Mouse (Mus musculus) liver, adult 2 months (tissue): ENCODE measurements at regions not wholly inside any gene's neighbourhood (a gene's known extent, or its start where the extent isn't known, plus 50 kb on each side); places are given as distances from the start of the nearest gene placed in this dataset.

ENCODE experiments used
- DNase-seq: peaks from one replicate; pipeline ENCODE4 v3.0.0-alpha.2; 2011; ENCODE audit warnings: low read depth, low spot score; ENCODE audit errors: extremely low read depth
- H3K27ac ChIP-seq: fragments of 200-500 bp; replicated peaks from 2 replicates; pipeline ENCODE4 v1.5.1; 2012; ENCODE audit warnings: low read depth, mild to moderate bottlenecking, control low read depth, inconsistent platforms, low read length; ENCODE audit not compliant: insufficient read depth
- H3K27me3 ChIP-seq: fragments of 200-500 bp; 2 replicates; pipeline ENCODE4 v1.6.1; 2012; ENCODE audit warnings: mild to moderate bottlenecking, moderate library complexity, low read length, inconsistent platforms; ENCODE audit not compliant: control insufficient read depth, insufficient read depth
- H3K36me3 ChIP-seq: fragments of 200-500 bp; 2 replicates; pipeline ENCODE4 v1.6.1; 2012; ENCODE audit warnings: low read length, inconsistent platforms; ENCODE audit not compliant: control insufficient read depth, insufficient read depth
- H3K4me1 ChIP-seq: fragments of 200-500 bp; 2 replicates; pipeline ENCODE4 v1.6.1; 2011; ENCODE audit warnings: low read length; ENCODE audit not compliant: control insufficient read depth, insufficient read depth
- H3K4me3 ChIP-seq: fragments of 200-500 bp; 2 replicates; pipeline ENCODE4 v1.5.1; 2011; ENCODE audit warnings: low read depth, mild to moderate bottlenecking, control low read depth, low read length, moderate library complexity; ENCODE audit not compliant: insufficient read depth
- H3K79me2 ChIP-seq: fragments of 200-500 bp; 2 replicates; pipeline ENCODE4 v1.6.1; 2012; ENCODE audit warnings: inconsistent platforms, mild to moderate bottlenecking, low read length, moderate library complexity; ENCODE audit not compliant: control insufficient read depth, insufficient read depth
- H3K9ac ChIP-seq: fragments of 200-500 bp; 2 replicates; pipeline ENCODE4 v1.6.1; 2012; ENCODE audit warnings: low read depth, mild to moderate bottlenecking, control low read depth, inconsistent platforms, low read length
- CTCF ChIP-seq: fragments of 200-500 bp; IDR thresholded peaks from 2 replicates; pipeline ENCODE4 v1.5.1; 2011; ENCODE audit warnings: low read depth, low read length, control low read depth
- POLR2A ChIP-seq: fragments of 200-500 bp; IDR thresholded peaks from 2 replicates; pipeline ENCODE4 v1.6.1; 2011; ENCODE audit warnings: low read length, control low read depth; ENCODE audit not compliant: insufficient read depth; ENCODE audit errors: extremely low read depth
- WGBS: fragments of 180-500 bp; shearing (Covaris S2); methylation state at CpG from one replicate; pipeline ENCODE4 v1.1.7; 2018; 5-methylcytosine and 5-hydroxymethylcytosine counted together

DNA sequence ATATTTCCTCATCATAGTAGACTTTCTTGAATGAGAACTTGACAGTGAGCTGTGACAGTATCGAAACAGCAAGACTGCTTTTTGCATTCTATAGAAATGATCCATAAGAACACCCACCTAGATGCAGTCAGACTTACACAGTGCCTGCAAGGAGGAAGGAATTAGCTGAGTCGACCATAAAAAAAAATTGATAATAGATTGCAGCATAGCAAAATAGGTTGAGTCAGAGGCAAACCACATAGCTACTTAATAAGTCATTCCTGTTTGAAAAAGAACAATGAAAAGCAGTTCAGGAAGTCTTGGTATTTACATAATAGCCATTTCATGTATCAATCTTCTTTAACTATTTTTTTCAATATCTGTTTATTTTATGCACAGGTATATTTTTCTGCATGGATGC is 591.9 kb upstream of the C030005K15Rik start:
- Histone ChIP-seq H3K4me1 (no peaks in the 10 kb centered on the region), H3K9ac (no peak overlapping the region), H3K79me2 (no peaks in the 10 kb centered on the region), H3K27me3 (no peaks in the 10 kb centered on the region), H3K4me3 (no peak overlapping the region), H3K36me3 (no peaks in the 10 kb centered on the region), H3K27ac (no peak overlapping the region)
- TF ChIP-seq POLR2A (no peak), CTCF (no peak)
- 72% methylated on average over 2 of the region's 2 CpGs for WGBS
- DNase-seq = no peak

DNA sequence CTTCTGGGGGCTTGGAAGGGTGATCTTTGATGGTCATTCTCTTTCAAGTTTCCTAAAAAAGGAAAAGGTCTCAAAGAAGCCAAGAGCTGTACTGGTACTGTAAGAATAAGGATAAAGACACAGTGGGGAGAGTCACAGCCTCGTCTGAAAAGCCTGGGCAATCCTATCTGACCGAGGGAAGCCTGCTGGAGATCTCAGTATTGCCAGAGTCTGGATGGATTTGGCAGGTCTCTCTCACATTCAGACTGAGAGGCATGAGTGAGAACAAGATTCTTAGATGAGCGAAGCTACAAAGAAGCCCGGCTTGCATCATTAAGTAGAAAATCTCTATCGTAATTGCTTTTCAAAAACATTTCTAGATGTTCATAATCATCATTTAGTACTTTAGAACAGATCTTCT is 590.4 kb upstream of the Atp2b1 start:
- Histone ChIP-seq H3K9ac (no peak overlapping the region), H3K36me3 (no peaks in the 10 kb centered on the region), H3K27me3 (no peaks in the 10 kb centered on the region), H3K4me1 (no peaks in the 10 kb centered on the region), H3K27ac (no peak overlapping the region), H3K4me3 (no peak overlapping the region), H3K79me2 (no peaks in the 10 kb centered on the region)
- 81% methylated on average over 5 of the region's 5 CpGs for WGBS
- TF ChIP-seq POLR2A (no peak), CTCF (no peak)
- DNase-seq = no peak

DNA sequence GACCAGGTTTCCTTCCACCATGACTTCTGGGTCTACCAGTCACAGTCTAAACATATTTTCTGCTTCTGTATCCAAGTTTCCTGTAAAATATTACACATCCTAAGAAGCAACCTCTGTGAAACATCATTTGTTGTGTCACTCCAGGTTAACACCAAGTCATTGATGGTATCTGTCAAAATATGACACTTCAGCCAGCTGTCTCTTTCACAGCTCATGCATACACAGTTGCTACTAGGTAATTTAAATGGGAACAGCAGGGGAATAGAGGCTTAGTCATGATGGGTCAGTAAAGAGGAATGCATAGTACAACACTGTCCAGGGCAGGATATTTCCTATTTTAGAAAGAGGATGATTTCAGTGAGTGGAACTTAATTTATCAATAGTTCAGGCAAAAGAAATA is 589.6 kb upstream of the Atp2b1 start:
- Histone ChIP-seq H3K9ac (no peak overlapping the region), H3K36me3 (no peaks in the 10 kb centered on the region), H3K79me2 (no peaks in the 10 kb centered on the region), H3K4me1 (no peaks in the 10 kb centered on the region), H3K4me3 (no peak overlapping the region), H3K27ac (no peak overlapping the region), H3K27me3 (no peaks in the 10 kb centered on the region)
- DNase-seq = no peak
- no peak for TF ChIP-seq POLR2A
- TF ChIP-seq CTCF = no peak

DNA sequence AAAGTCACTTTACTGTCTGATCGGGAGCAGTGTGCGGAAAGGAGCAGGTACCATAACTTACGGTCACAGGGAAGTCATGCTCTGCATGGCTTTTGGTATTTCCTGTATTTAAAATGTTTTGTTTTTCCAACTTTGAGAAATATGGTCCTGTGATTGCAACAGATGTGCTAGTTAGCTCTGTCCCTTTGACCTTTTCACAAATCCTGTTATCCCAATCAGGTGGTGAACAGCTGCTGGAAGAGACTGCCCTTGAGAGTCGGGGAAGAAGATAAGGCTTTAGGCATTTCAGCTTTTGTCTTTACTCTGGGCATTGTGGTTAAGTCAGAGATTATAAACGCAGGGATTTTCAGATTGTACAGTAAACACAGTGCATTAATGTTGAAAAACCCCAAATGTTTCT is 588.5 kb upstream of the Atp2b1 start:
- WGBS = 68% methylated on average over 5 of the region's 5 CpGs
- Histone ChIP-seq H3K4me3 (no peak overlapping the region), H3K79me2 (no peaks in the 10 kb centered on the region), H3K36me3 (no peaks in the 10 kb centered on the region), H3K27ac (no peak overlapping the region), H3K27me3 (no peaks in the 10 kb centered on the region), H3K9ac (no peak overlapping the region), H3K4me1 (no peaks in the 10 kb centered on the region)
- no peak for TF ChIP-seq CTCF
- no peak for TF ChIP-seq POLR2A
- DNase-seq = no peak

DNA sequence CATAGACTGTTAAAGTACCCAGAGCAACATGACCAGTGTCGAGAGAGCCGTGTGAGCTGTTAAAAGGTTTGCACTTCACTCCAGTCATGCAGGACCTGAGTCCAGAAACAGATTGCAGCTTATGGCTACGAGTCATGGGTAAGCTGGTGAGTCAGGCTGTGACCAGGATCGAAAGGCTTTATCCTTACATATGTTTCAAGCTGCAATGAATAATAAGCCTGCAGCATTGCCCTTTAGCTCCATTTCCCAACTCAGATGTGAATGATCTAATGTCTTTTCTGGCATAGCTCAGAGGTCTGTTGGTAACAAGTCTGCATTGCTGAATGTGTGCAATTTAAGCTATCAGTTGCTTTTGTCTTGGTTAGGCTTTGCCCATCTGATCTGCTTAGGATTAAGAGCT is 581.5 kb upstream of the Atp2b1 start:
- no peaks in the 10 kb centered on the region for H3K4me1 ChIP-seq
- no peaks in the 10 kb centered on the region for H3K79me2 ChIP-seq
- H3K27ac ChIP-seq = no peak overlapping the region
- 82% methylated on average over 4 of the region's 4 CpGs for WGBS
- TF ChIP-seq CTCF = no peak
- TF ChIP-seq POLR2A = no peak
- no peak for DNase-seq
- H3K27me3 ChIP-seq = no peaks in the 10 kb centered on the region
- no peak overlapping the region for H3K4me3 ChIP-seq
- no peaks in the 10 kb centered on the region for H3K36me3 ChIP-seq
- no peak overlapping the region for H3K9ac ChIP-seq

DNA sequence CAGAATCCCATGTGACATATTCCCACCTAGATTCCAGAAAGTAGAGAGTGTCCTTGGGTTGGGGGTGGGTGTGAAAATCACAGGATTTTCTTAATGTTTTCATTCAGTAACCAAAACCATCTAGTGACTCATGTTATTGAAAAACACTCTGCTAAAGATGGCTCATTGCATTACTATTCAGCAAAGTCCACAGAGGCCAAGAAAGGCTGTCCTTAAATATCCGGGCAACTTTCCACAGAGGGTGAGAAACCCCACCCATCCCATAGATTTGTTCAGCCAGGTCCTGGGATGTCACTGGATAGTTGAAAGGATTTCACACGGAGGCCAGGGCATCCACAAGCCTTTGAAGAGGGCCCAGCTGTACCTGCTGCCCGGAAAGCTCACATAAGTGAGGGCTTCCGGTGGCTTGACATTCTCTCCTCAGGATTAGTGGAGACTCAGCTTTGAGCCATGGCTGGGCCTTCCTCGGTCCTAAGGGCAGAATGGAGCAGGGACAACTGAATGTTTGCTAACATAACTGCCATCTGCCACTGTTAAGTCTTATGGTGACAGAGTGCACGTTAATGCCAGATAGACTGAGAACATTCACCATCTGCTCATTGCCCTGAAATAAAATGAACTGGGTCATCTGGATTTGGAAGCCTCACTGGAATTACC is 580.7 kb upstream of the Atp2b1 start:
- DNase-seq = no peak
- WGBS = 69% methylated on average over 6 of the region's 6 CpGs
- H3K36me3 ChIP-seq = no peaks in the 10 kb centered on the region
- no peaks in the 10 kb centered on the region for H3K79me2 ChIP-seq
- no peak overlapping the region for H3K9ac ChIP-seq
- no peaks in the 10 kb centered on the region for H3K4me1 ChIP-seq
- H3K27ac ChIP-seq = no peak overlapping the region
- H3K27me3 ChIP-seq = no peaks in the 10 kb centered on the region
- H3K4me3 ChIP-seq = no peak overlapping the region
- no peak for TF ChIP-seq POLR2A
- no peak for TF ChIP-seq CTCF
